Mouse (Mus musculus) right cerebral cortex, postnatal 14 days (tissue): ENCODE data around the gene Ntrk3.

Experiments
- DNase-seq: peaks from one replicate; pipeline ENCODE4 v3.0.0; 2022

Gene Ntrk3

DNA sequence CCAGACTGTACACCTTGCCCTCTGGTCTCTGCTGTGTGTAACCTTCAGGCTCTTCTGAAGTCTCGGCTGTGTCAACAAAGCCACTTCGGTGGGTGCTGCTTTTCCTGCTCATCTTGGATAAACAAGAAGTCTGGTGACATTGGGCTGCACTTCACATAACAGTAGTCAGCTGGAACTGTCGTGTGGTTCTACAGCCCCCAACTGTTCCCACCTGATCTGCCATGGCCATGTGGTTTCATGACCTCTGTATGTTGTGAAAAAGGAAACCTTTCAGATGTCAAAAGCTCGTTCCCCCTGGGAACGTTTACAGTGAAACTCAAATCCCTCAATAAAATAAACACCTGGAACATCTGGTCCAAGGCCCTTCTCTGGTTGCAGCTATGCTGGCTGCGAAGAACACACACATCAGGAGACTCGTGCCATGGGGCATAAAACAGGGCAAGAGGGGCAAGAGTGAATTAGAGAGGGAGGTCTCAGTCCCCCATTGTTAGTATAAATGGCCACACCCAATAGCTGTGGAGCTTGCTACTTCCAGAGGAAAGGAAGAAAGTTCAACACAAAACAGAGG lies 222.7 kb downstream of the Ntrk3 start:
- DNase-seq, result no peak

DNA sequence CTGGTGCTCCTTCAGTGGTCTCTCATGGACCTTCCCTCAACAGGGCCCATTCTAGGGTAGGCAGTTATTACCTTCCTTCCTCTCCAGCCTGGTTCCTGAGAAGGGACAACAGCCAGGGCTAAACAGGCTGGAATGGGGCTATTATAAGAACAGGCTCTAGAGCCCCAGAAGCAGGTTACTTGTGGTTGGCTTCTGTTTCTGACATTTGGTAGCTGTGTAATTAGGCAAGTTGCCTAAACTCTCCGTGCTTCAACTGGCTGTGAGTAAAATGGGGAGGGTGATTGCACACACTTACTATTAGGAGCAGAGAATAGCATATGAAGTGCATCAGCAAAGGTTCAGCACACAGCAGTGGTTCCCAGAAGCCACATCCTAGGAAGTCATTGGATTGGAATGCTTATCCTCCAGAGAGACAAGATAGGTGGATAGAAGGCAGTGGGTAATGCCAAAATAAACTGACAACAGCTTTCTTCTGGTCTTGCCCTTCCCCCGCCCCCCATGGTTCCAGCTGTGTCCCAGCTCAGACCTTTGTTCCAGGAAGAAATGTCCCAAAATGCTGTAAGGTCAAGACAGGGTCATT lies 230.7 kb downstream of the Ntrk3 start:
- DNase-seq, result no peak

DNA sequence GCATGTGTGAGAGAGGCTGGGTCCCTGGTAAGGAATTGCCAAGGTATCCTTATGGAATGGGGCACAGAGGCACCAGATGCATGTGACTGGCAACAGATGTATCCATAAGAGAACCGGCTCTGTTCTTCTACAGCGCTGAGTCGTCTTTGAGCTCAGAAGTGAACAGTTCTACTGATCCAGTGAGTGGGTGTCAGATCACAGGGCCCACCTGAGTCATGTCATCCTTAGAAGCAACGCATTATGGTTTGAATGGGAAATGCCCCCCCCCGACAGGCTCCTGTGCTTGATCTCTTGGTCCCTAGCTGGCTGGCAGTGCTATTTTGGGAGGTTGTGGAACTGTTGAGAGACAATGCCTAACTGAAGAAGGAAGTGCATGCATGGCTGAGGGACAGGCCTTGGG lies 236.9 kb downstream of the Ntrk3 start:
- no peak for DNase-seq

DNA sequence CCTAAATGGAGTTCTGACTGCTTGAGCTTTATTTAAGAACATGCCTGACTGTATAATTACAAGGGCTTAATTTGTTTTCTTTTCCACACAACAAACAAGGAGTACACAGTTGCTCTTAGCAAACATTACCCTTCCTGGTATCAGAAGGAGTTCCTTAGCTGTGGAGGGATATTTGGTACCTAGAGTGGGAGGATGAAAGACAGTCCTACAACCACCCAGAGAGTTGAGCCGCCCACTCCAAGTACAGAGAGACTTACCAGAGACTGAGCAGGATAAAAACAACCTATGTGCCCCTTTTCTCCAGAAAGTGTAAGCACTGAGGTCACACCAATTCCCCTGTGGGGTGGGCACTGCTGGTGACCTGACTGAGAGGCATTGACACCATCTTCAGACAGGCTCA lies 237.8 kb downstream of the Ntrk3 start:
- no peak for DNase-seq

DNA sequence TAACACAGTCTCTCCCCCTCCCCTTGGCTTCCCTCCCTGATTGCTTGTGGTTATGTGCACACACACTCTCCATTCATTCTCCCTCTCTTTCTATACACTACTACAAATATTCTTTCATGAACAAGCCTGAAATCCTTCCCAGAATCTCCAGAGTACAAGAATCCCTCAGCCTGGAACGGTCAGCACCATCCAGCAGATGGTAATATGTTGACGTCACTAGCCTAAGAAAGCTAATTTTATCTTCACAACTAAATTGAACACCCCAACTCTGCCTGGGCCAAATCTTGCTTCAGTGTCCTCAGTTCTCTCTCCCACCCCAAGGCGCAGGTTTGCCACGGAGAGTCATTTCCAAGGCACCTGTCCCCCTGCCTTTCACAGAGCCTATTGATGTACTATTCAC lies 239.5 kb downstream of the Ntrk3 start:
- no peak for DNase-seq

DNA sequence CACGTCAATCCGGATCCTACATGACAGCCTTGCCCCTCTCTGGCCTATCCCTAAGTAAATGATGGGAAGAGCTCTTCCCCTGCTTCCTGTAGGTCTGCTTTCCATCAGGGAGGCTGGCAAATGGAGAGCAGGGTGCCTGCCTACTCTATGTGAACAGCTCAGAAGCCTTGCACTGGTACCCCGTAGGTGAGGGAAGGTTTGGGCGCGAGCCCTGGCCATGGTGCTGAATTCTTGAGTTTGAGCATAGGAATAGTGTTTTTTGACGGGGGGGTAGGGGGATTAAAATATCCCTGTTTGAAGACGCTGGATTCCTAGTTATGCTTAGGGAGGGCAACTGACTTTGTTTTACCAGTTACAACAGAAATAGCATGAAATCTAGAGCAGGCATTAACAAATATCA lies 240.0 kb downstream of the Ntrk3 start:
- no peak for DNase-seq

DNA sequence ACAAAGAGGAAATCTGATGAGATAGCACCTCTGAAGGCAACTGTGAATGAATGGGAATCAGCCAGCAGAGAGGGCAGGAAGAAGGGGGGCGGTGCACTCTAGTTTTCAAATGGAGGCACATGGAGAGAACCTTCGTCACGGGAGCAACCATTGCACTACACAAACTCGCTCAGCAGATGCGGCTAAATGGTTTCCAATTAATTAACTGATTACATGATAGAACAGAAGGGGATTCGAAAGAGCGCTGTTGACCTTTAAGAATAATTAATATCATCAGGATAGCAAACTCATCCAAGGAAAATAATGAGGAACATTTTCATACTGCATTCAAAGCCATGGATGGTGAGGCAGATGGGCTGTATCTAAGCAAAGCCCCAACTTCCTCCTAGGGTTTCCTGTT lies 244.2 kb downstream of the Ntrk3 start:
- no peak for DNase-seq

DNA sequence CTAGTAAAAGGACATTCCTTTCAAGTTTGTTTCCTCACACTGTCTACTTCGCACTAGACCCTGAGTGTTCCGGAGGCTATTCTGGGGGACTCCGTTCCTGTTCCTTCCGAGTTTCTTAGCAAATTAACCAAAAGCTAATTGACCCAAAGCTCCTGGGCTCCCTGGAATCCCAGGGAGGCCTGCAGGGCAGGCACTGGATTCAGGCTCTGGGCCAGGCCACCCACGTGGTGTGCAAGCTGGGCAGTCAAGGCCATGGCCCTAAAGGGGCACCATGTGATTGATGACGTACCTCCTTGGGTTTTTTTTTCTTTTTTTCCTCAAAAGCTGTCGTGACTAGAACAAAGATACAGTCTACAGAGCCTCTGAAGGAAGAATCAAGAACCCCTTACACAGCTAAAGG lies 246.6 kb downstream of the Ntrk3 start:
- no peak for DNase-seq

DNA sequence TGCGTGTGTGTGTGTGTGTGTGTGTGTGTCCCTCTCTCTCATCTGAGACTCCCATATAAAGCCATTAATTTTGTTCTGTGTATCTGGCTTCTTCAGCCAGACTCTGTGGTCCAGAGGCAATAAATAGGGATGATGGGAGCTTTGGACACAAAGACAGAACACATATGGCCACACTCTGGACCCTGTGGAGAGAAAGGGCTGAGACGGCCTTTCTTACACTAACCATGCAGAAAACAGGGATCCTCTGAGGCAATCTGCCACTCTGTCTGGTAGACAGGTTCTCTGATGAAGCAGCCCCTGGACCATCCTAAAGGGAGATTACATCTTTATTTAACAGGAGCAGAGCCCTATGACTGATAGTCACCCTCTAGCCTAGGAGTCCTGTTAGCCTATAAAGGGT lies 253.5 kb downstream of the Ntrk3 start:
- no peak for DNase-seq

DNA sequence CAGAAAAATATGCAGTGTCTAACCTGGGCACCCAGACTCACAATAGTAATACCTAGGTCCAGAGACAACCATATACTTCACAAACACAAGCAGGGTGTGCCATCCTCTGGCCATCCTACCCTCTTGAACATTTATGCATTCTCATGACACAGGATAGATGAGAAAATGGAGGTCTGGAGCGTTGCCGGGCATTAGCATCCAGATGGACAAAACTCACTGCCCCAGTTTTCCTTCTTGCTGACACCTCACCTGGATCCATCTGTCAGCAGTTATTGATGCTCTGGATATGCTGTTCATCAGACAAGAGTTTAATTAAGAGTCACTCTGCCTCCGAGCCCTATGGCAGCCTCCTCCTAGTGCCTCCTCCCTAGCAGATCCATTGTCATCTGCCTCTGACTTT lies 254.1 kb downstream of the Ntrk3 start:
- no peak for DNase-seq

DNA sequence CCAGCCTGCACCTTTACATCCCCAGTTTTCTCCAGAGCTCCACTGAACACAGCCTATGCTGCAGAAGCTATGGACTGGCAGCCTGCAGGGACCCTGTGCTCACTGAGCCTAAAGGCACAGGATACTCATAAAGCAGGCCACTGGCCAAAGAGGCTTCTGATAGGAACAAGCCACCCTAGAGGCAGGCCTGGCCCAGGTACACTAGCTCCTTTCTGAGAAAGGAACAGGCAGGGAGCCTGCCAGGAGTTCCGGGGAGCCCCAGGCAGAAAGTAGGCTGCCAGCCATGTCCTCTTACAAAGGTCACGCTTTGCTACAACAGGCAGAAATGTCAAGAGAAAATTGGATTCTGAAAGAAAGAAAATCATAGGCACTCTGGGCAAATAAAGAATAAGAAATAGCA lies 254.8 kb downstream of the Ntrk3 start:
- DNase-seq, result peak; percentile 16

DNA sequence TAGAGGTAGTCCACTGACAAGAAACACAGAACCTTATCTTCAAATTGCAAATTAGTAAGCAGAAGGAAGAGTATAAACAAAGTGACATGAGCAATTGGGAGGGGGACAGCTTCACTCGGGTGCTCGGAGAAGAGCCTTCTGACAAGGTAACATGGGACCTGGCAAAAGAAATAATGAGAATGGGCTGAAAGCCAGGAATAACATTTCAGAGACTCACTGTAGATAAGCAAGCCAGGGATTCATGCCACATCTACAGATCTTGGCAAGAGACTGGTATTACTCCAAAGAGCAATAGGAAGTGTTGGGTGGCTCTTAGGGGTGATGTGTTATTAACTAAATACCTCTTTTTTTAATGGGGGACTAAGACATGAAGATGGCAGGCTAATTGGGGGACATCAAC lies 258.9 kb downstream of the Ntrk3 start:
- DNase-seq, result no peak

DNA sequence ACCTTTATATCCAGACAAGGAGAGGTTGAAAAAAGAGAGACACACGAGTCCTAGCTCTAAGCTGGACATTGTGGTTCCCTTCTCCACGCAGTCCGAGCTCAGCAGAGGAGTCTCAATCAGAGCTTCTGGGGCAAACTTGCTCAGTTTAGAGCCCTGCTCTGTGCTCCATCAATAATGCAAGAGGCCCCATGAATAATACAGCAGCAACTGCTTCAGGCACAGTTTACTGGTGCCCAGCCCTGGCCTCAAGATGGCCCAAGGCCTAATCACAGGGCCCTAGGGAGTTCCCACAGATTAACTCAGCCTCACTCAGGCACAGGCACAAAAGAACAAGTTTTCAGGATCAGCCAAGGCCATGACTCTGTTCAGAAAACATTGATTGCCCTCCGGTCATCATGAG lies 266.1 kb downstream of the Ntrk3 start:
- no peak for DNase-seq

DNA sequence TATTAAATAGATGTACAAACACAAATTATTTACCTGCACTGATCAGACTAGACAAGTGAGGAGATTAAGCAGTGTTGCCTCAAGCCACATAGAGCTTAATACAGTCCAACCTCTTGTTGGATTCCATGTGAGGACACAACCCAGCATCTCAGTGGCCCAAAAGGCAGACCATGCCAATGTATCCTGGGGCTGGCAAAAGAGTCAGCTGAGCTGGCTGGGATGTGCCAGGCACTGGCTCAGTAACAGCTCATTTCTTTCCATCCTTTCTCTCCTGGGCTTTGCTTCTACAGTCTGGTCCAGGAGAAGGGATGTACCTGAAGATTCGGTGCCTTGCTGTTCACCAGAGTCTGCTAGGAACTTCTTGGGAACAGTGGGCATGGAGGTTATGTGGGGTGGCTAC lies 266.5 kb downstream of the Ntrk3 start:
- DNase-seq, result no peak

DNA sequence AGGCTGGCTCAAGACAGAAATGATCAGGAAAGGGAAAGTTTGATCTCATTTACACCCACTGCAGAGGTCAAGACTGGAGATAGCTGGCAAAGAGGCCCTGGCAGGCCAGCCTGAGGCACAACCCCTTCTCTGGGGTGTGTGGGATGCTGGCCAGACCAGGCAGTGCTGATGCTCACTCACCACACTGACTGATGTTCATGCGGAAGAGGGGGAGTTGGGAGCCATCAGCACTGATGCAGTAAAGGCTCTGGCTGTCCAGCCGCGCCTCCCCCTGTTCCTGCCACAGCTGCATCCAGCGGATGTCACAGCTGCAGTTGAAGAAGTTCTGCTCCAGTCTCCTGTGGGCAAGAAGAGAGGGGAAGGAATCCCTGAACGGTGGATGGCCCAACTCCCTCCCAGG lies 275.2 kb downstream of the Ntrk3 start:
- no peak for DNase-seq

DNA sequence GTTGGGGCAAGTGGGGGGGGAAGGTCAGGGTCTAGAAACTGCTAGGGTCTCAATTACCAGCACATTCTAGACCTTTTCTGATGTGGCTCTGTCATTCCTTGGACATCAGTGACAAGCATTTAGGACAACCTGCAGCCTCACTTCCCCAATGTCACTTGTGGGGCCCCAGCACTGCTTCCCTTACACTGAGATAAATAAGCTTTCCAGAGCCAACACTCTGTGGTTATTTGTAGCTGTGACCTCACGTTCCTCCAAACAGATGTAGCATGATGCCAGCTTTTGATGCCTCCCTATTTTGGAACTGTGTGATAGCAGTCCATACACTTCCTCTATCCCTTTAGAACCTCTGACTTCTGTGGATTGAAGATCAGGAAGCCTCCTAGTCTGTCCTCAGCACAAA lies 278.8 kb downstream of the Ntrk3 start:
- no peak for DNase-seq

DNA sequence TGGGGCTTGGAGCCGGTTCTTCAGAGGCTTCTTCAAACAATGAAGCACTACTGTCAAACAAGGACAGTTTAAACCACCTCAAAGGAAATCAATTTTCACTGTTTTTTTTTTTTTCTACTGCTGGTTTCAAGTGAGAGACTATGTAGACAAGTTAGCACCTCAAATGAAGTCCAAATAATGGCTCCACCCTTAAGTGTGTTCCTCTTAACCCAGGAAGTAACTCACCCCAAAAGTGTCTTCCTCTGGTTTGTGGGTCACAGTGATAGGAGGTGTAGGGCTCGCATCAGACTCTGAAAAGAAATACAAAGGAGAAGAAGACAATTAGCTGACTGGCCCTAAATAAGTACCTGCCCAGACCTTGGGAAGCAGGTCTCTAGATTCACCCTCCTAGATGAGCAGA lies 286.1 kb downstream of the Ntrk3 start:
- no peak for DNase-seq

DNA sequence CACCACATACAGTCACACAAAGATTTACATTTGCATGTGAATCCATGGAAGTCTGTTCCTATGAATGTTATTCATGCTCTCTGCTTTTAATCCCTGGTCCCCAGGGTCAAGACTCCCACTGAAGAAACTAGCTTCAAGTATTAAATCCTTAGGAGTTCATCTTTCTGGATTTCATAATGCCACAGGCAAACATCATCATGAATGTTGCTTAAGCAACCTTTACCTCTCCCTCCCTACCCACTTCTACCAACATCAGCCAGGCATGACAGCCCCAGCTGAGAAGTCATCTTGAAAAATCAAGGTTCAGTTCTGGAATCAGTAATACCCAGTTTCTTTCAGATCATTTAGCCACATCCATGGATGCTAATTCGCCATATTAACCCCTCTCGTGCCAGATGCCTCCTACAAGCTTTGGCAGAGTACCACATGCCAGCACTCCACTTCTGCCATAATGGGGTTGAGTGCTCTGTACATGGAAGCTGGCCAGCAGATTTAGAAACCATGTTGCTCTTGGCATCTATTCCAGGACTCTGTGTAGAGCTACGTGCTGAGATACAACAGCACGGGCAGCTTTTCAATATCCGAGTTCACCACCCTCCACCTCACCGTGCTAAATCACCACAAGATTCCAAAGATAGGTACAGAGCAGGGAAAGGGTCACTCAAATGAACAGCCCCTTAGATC lies 287.8 kb downstream of the Ntrk3 start:
- DNase-seq, result no peak

DNA sequence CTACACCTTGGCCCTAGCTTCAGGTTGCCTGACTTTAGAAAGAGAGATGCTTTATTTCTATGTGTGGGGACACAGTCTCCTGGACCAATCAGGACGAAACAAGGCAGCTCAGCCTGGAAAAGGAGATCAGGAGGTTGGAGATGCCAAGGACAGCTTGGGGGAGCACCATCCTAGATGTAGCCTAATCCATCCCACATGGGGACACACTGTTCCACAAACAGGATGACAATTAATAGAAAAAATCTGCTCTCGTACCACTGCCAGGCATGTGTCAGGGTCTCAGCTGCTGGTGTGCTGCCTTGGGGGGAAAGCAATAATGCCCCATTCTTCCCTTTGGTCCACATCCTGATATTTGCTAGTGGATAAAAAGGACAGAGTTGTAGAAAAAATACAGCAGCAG lies 289.0 kb downstream of the Ntrk3 start:
- no peak for DNase-seq

DNA sequence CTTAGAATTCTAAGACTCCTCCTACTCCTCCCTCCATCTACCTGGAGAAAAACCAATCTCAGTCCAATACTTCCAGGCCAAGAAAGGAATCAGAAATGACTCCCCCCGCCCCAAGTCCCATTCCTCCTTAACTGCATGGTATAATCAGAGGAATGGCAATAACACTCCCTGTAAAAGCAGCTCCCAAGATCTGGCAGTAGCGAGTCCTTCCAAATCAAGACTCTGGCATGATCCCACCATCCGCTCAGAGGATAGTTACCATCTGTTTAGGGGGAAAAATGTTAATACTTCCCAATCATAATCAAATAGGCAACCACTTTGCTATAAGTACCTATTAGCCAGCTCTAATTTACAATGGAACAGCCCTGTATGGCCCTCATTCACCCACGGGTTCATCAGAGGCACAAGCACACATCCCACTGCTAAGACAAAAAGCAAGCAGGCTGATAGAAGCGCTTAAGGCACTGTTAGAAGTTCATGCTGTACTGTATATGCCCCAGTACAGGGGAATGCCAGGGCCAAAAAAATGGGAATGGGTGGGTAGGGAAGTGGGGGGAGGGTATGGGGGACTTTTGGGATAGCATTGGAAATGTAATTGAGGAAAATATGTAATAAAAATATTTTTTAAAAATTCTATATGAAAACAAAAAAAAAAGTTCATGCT lies 294.3 kb downstream of the Ntrk3 start:
- no peak for DNase-seq

DNA sequence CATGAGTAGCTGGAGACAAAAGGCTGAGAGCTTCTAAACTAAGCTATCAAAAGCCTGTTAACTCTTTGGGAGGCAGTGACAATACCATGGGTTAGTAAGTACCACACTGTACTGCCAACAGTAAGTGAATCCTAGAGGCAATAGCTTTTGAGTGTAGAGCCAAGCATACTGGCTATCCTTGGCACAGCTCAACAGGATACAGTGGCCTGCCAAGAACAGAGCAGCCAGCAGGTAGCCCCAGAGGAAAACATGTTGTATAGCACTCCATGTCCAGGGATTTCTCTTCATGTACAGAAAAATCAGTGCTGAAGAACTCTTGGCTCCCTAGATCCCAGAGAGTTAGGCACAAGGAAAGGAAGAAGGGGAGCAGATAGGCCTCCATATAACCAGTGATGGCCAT lies 296.1 kb downstream of the Ntrk3 start:
- no peak for DNase-seq

DNA sequence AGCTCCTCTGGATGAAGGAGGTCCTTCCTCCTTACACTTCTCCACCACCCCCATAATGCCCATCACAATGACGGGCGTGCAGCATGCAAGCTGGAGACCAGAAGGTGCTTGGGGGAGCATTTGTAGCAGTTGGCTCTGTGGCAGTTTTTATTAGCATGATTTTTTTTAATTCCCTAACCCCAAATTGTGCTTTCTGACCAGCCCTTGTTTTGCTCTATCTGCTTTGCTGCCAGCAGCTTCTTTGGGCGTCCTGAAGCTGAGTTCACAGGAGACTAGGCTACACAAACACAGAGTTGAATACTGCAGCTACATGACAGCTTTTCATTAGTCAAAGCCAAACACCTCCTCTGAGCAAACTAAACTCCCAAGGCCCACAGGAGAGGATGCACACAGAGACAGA lies 296.9 kb downstream of the Ntrk3 start:
- DNase-seq, result no peak

DNA sequence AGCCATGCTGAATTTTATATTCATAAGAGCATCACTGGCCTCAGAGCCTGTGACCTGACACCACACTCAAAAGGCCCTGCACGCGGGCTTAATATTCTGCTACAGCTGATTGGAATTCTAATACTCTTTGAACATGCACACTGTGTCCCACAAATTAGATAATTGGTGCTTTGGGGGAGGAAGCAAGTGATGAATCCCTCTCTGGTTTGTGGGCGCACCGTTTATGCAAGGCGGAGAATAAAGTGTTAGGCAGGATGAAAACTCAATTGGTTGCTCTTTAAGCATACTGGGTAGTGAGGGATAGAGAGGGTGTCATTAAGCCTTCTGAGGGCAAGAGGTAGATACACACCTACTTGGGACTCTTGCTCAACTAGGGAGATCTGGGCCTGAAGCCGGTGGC lies 297.3 kb downstream of the Ntrk3 start:
- DNase-seq, result no peak

DNA sequence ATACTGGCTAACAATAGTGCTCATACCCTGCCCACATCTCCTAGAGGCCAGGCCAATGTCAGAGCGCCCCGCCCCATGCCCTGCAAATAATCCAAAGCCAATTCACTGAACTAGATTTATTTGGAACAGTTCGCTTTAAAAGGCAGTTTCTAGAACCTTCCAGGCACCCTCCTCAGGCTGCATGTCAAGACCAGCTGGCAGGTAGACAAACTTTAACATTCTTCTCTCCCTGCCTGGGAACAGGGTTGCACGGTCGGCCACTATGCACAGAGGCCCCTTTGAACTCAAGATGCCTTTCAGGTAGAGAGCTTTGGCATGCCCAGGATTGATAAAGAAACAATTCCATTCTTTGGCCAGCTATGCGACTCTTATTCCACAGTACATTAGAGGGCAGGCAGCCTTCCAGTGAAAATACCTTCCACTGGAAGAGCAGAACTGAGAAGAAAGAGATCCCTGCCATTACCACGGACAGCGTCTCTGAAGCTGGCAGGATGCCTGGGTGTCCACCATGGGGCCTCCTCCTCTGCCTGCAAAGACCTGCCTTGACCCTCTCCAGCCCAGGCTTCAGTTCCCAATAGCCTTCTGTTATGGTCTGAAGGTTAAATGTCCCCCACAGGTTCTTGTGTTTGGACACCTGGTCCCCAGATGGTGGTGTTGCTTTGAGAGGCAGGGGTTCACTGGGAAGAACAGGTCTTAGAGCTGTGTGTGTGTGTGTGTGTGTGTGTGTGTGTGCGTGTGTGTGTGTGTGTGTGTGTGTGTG lies 298.3 kb downstream of the Ntrk3 start:
- peak; percentile 22 for DNase-seq
